Mouse (Mus musculus) heart, postnatal 0 days (tissue): ENCODE results near the gene Ppox. TPM values are rescaled to one million over a fixed set of nuclear protein-coding genes. Genes with fewer than 3 reads are reported as not detected.

ENCODE experiments used
- ATAC-seq: fragments of 200-750 bp; cut with Nextera tagmentation; 2 replicates; pipeline ENCODE4 v1.8.0; 2017; ENCODE audit warnings: low read depth, moderate number of reproducible peaks, moderate library complexity; ENCODE audit not compliant: insufficient read depth
- DNase-seq: peaks from one replicate; pipeline ENCODE4 v3.0.0-alpha.2; 2016; ENCODE audit warnings: low spot score
- H3K27ac ChIP-seq: fragments of 300-500 bp; sonication (generic); 2 replicates; pipeline ENCODE4 v1.5.1; 2014; ENCODE audit warnings: low read depth, mild to moderate bottlenecking
- H3K27me3 ChIP-seq: fragments of 300-500 bp; sonication (generic); 2 replicates; pipeline ENCODE4 v1.6.1; 2014; ENCODE audit warnings: low read length, mixed read lengths; ENCODE audit not compliant: control insufficient read depth, insufficient read depth
- H3K36me3 ChIP-seq: fragments of 300-500 bp; sonication (generic); replicated peaks from 2 replicates; pipeline ENCODE4 v1.6.1; 2014; ENCODE audit warnings: low read length, mixed read lengths; ENCODE audit not compliant: control insufficient read depth, insufficient read depth
- H3K4me1 ChIP-seq: fragments of 300-500 bp; sonication (generic); 2 replicates; pipeline ENCODE4 v1.6.1; 2014; ENCODE audit warnings: antibody characterized with exemption; ENCODE audit not compliant: control insufficient read depth, insufficient read depth
- H3K4me2 ChIP-seq: fragments of 300-500 bp; sonication (generic); 2 replicates; pipeline ENCODE4 v1.6.1; 2014; ENCODE audit warnings: low read depth, mild to moderate bottlenecking, low read length, moderate library complexity
- H3K4me3 ChIP-seq: fragments of 300-500 bp; sonication (generic); 2 replicates; pipeline ENCODE4 v1.5.1; 2014; ENCODE audit warnings: low read depth, low read length
- H3K9ac ChIP-seq: fragments of 300-500 bp; sonication (generic); replicated peaks from 2 replicates; pipeline ENCODE4 v1.6.1; 2014; ENCODE audit warnings: low read depth, low read length, mixed read lengths
- H3K9me3 ChIP-seq: fragments of 300-500 bp; sonication (generic); replicated peaks from 2 replicates; pipeline ENCODE4 v1.6.1; 2016; ENCODE audit warnings: low read length; ENCODE audit not compliant: control insufficient read depth
- CTCF ChIP-seq: IDR thresholded peaks from 2 replicates; pipeline ENCODE4 v1.5.1; 2016; ENCODE audit warnings: antibody characterized with exemption, control low read depth, low read depth
- EP300 ChIP-seq: IDR thresholded peaks from 2 replicates; pipeline ENCODE4 v1.6.1; 2016; ENCODE audit warnings: antibody characterized with exemption, low read depth
- WGBS: fragments of 180-500 bp; shearing (Covaris S2); extraction: QIAGEN DNeasy Blood & Tissue Kit; methylation state at CpG from one replicate; pipeline ENCODE4 v1.1.7; 2014; 5-methylcytosine and 5-hydroxymethylcytosine counted together
- polyA plus RNA-seq: library from polyadenylated mRNA; unstranded; fragments of >200 nt; fragmentation: Nextera tagmentation; extraction: Ambion mirVana; gene quantifications from 2 replicates; pipeline ENCODE4 v1.2.1, GENCODE M21; 2015
- total RNA-seq: library from RNA; depleted of rRNA; stranded (reverse); fragments of >200 nt; gene quantifications from 2 replicates; pipeline ENCODE4 v1.2.3, GENCODE M21; 2014; ENCODE audit warnings: low replicate concordance

Gene Ppox
- total and polyA plus RNA-seq, 2 experiments from 2014 or later: 24.6 to 52.4 TPM

GRCm38 (mm10) chr1:171268341-171268740 lies 12.6 kb downstream of the Ppox start:
- TF ChIP-seq CTCF (no peak), EP300 (no peak)
- Histone ChIP-seq H3K27me3 (no peaks in the 10 kb centered on the region), H3K4me1 (peaks cover 12% of the 10 kb centered on the region; the same call in 1 of the 2 replicates), H3K27ac (0 out of 2 replicates have a peak overlapping the region, but pooled peaks have one; percentile 20), H3K9me3 (no peaks in the 10 kb centered on the region), H3K4me3 (no peak overlapping the region), H3K9ac (no peak overlapping the region), H3K4me2 (no peak overlapping the region), H3K36me3 (peaks cover 10% of the 10 kb centered on the region)
- ATAC-seq: no peak
- 58% methylated on average over 1 of the region's 1 CpGs for WGBS
- no peak for DNase-seq

- 44% methylated on average over 4 of the region's 4 CpGs for WGBS
- ATAC-seq (no peak), DNase-seq (no peak)
- Histone ChIP-seq H3K9ac (no peak overlapping the region), H3K4me2 (peak overlapping the region; percentile 15; the same call in 1 of the 2 replicates), H3K27ac (peak overlapping the region; percentile 20; the same call in 1 of the 2 replicates), H3K36me3 (no peaks in the 10 kb centered on the region), H3K27me3 (no peaks in the 10 kb centered on the region), H3K4me1 (peaks cover 19% of the 10 kb centered on the region), H3K4me3 (no peak overlapping the region), H3K9me3 (no peaks in the 10 kb centered on the region)
- no peak for TF ChIP-seq EP300
- no peak for TF ChIP-seq CTCF
These were observed 14.8 kb downstream of the Ppox start for GRCm38 (mm10) chr1:171265971-171266744.

GRCm38 (mm10) chr1:171263666-171264461 lies 17.1 kb downstream of the Ppox start:
- H3K27me3 ChIP-seq: no peaks in the 10 kb centered on the region
- ATAC-seq: no peak
- 65% methylated on average over 3 of the region's 3 CpGs for WGBS

GRCm38 (mm10) chr1:171263185-171263611 lies 17.8 kb downstream of the Ppox start:
- DNase-seq (peak; percentile 93), ATAC-seq (peak; percentile 90)
- TF ChIP-seq CTCF (no peak), EP300 (0 out of 2 replicates have a peak, but pooled peaks have one; percentile 25)
- H3K27ac ChIP-seq: peak overlapping the region; percentile 97
- H3K9ac ChIP-seq: no peak overlapping the region
- no peaks in the 10 kb centered on the region for H3K27me3 ChIP-seq
- peaks cover 9% of the 10 kb centered on the region for H3K4me1 ChIP-seq
- H3K4me3 ChIP-seq: peak overlapping the region; percentile 36
- no peaks in the 10 kb centered on the region for H3K9me3 ChIP-seq
- no peaks in the 10 kb centered on the region for H3K36me3 ChIP-seq
- peak overlapping the region; percentile 64 for H3K4me2 ChIP-seq
- 0% methylated on average over 2 of the region's 2 CpGs for WGBS

More at GRCm38 (mm10) chr1:171263666-171264461, 17.1 kb downstream of the Ppox start:
- Histone ChIP-seq H3K4me1 (peaks cover 9% of the 10 kb centered on the region), H3K27ac (peak overlapping the region; percentile 97), H3K4me2 (peak overlapping the region; percentile 64), H3K9me3 (no peaks in the 10 kb centered on the region), H3K36me3 (no peaks in the 10 kb centered on the region), H3K9ac (no peak overlapping the region), H3K4me3 (no peak overlapping the region)
- TF ChIP-seq EP300: no peak
- peak; percentile 30; the same call in 1 of the 2 replicates for TF ChIP-seq CTCF
- DNase-seq: no peak

GRCm38 (mm10) chr1:171262594-171263130 lies 18.3 kb downstream of the Ppox start:
- 0% methylated on average over 8 of the region's 8 CpGs for WGBS
- Histone ChIP-seq H3K4me3 (peak overlapping the region; percentile 36), H3K36me3 (no peaks in the 10 kb centered on the region; the same call in 1 of the 2 replicates), H3K4me1 (peaks cover 9% of the 10 kb centered on the region), H3K9ac (peak overlapping the region; percentile 45), H3K9me3 (no peaks in the 10 kb centered on the region), H3K27ac (peak overlapping the region; percentile 97), H3K4me2 (peak overlapping the region; percentile 64), H3K27me3 (no peaks in the 10 kb centered on the region)
- ATAC-seq (peak; percentile 74), DNase-seq (peak; percentile 93)
- TF ChIP-seq EP300 (0 out of 2 replicates have a peak, but pooled peaks have one; percentile 20), CTCF (no peak)
